Mouse (Mus musculus): ENCODE results near the gene Ppm1d. TPM values are rescaled to one million over a fixed set of nuclear protein-coding genes. Genes with fewer than 3 reads are reported as not detected.

Gene Ppm1d
- polyA plus RNA-seq, 1 experiment from 2014 or later: 21.4 TPM

DNA sequence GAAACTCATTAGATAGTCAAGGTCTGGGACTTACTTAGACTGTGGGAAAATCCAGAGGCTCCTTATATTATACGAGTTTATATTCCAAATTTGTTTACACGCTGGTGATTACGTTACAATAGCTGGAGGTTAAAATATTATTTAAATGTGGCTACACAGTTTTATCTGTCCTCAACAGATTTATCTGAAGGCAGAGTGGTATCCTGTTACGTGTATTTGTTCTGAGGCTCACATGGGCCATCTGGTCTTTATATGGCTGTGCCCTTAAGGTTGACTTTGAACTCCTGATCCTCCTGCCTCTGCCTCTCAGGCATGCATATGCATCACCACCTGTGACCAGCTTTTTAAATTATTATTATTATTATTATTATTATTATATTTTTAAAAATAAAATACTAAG lies 42.8 kb downstream of the Ppm1d start:
- no peaks in the 10 kb centered on the region for H3K27me3 ChIP-seq (replicated peaks; ENCODE audit: control insufficient read depth, insufficient read depth, low read length)
- 72% methylated on average over 4 of the region's 4 CpGs for WGBS
- no peak overlapping the region for H3K9ac ChIP-seq (replicated peaks; ENCODE audit: low read depth, low read length)
- H3K27ac ChIP-seq (ENCODE audit: low read length): no peak overlapping the region
- peak overlapping the region; percentile 76 for H3K4me2 ChIP-seq (ENCODE audit: low read length)
- H3K36me3 ChIP-seq (ENCODE audit: control insufficient read depth, insufficient read depth): no peaks in the 10 kb centered on the region
- no peaks in the 10 kb centered on the region for H3K9me3 ChIP-seq (ENCODE audit: control insufficient read depth, low read length)
- H3K4me1 ChIP-seq (replicated peaks; ENCODE audit: control insufficient read depth, insufficient read depth, low read length): peaks cover 9% of the 10 kb centered on the region
- H3K4me3 ChIP-seq (replicated peaks; ENCODE audit: low read length): peak overlapping the region; percentile 56
- no peak for ATAC-seq

- H3K27me3 ChIP-seq (replicated peaks; ENCODE audit: control insufficient read depth, insufficient read depth, low read length): no peaks in the 10 kb centered on the region
- WGBS: 93% methylated on average over 6 of the region's 6 CpGs
- ATAC-seq: no peak
- H3K4me2 ChIP-seq (ENCODE audit: low read length): no peak overlapping the region
- no peak overlapping the region for H3K4me3 ChIP-seq (replicated peaks; ENCODE audit: low read length)
- H3K27ac ChIP-seq (ENCODE audit: low read length): no peak overlapping the region
- no peaks in the 10 kb centered on the region for H3K36me3 ChIP-seq (ENCODE audit: control insufficient read depth, insufficient read depth)
- H3K9ac ChIP-seq (replicated peaks; ENCODE audit: low read depth, low read length): no peak overlapping the region
- no peaks in the 10 kb centered on the region for H3K9me3 ChIP-seq (ENCODE audit: control insufficient read depth, low read length)
- no peaks in the 10 kb centered on the region for H3K4me1 ChIP-seq (replicated peaks; ENCODE audit: control insufficient read depth, insufficient read depth, low read length)
Observed at GRCm38 (mm10) chr11:85359641-85360040, 48.6 kb downstream of the Ppm1d start.

GRCm38 (mm10) chr11:85361621-85362020 lies 50.6 kb downstream of the Ppm1d start:
- Histone ChIP-seq H3K27ac (ENCODE audit: low read length) (no peak overlapping the region), H3K4me2 (ENCODE audit: low read length) (no peak overlapping the region), H3K9ac (replicated peaks; ENCODE audit: low read depth, low read length) (no peak overlapping the region), H3K27me3 (replicated peaks; ENCODE audit: control insufficient read depth, insufficient read depth, low read length) (no peaks in the 10 kb centered on the region), H3K9me3 (ENCODE audit: control insufficient read depth, low read length) (no peaks in the 10 kb centered on the region), H3K4me1 (replicated peaks; ENCODE audit: control insufficient read depth, insufficient read depth, low read length) (no peaks in the 10 kb centered on the region), H3K36me3 (ENCODE audit: control insufficient read depth, insufficient read depth) (0 out of 2 replicates have a peak, but pooled peaks cover under 1% of the 10 kb centered on the region), H3K4me3 (replicated peaks; ENCODE audit: low read length) (no peak overlapping the region)
- 83% methylated on average over 8 of the region's 8 CpGs for WGBS
- ATAC-seq: no peak

DNA sequence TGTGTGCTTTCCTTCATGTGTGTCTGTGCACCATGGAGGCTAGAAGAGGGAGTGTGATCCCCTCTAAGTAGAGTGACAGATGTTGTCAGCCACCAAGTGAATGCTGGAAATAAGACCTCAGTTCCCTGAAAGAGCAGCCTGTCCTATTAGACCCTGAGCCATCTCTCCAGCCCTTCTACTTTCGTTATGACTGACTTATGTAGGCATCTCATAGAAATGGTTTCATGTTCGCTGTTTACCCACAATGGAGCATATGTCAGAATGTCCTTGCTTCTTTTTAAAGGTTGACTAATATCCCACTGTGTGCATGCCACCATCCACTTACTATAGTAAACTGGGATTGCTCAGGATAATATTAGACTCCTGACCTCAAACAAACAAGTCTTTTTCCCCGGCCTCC lies 55.1 kb downstream of the Ppm1d start:
- H3K27ac ChIP-seq (ENCODE audit: low read length): no peak overlapping the region
- ATAC-seq: no peak
- H3K9me3 ChIP-seq (ENCODE audit: control insufficient read depth, low read length): no peaks in the 10 kb centered on the region
- H3K4me2 ChIP-seq (ENCODE audit: low read length): no peak overlapping the region
- H3K36me3 ChIP-seq (ENCODE audit: control insufficient read depth, insufficient read depth): 0 out of 2 replicates have a peak, but pooled peaks cover 2% of the 10 kb centered on the region
- no peaks in the 10 kb centered on the region for H3K4me1 ChIP-seq (replicated peaks; ENCODE audit: control insufficient read depth, insufficient read depth, low read length)
- H3K4me3 ChIP-seq (replicated peaks; ENCODE audit: low read length): no peak overlapping the region
- H3K9ac ChIP-seq (replicated peaks; ENCODE audit: low read depth, low read length): no peak overlapping the region
- 86% methylated on average over 3 of the region's 3 CpGs for WGBS
- no peaks in the 10 kb centered on the region for H3K27me3 ChIP-seq (replicated peaks; ENCODE audit: control insufficient read depth, insufficient read depth, low read length)

GRCm38 (mm10) chr11:85367823-85368222 lies 56.8 kb downstream of the Ppm1d start:
- Histone ChIP-seq H3K4me2 (ENCODE audit: low read length) (no peak overlapping the region), H3K4me3 (replicated peaks; ENCODE audit: low read length) (no peak overlapping the region), H3K27ac (ENCODE audit: low read length) (no peak overlapping the region), H3K9me3 (ENCODE audit: control insufficient read depth, low read length) (no peaks in the 10 kb centered on the region), H3K9ac (replicated peaks; ENCODE audit: low read depth, low read length) (no peak overlapping the region), H3K27me3 (replicated peaks; ENCODE audit: control insufficient read depth, insufficient read depth, low read length) (no peaks in the 10 kb centered on the region), H3K36me3 (ENCODE audit: control insufficient read depth, insufficient read depth) (0 out of 2 replicates have a peak, but pooled peaks cover 2% of the 10 kb centered on the region), H3K4me1 (replicated peaks; ENCODE audit: control insufficient read depth, insufficient read depth, low read length) (no peaks in the 10 kb centered on the region)
- WGBS: 71% methylated on average over 3 of the region's 3 CpGs
- no peak for ATAC-seq

- Histone ChIP-seq H3K27me3 (replicated peaks; ENCODE audit: control insufficient read depth, insufficient read depth, low read length) (no peaks in the 10 kb centered on the region), H3K27ac (ENCODE audit: low read length) (no peak overlapping the region), H3K4me1 (replicated peaks; ENCODE audit: control insufficient read depth, insufficient read depth, low read length) (no peaks in the 10 kb centered on the region), H3K4me2 (ENCODE audit: low read length) (no peak overlapping the region), H3K9ac (replicated peaks; ENCODE audit: low read depth, low read length) (no peak overlapping the region), H3K36me3 (ENCODE audit: control insufficient read depth, insufficient read depth) (no peaks in the 10 kb centered on the region), H3K4me3 (replicated peaks; ENCODE audit: low read length) (no peak overlapping the region), H3K9me3 (ENCODE audit: control insufficient read depth, low read length) (no peaks in the 10 kb centered on the region)
- WGBS: 92% methylated on average over 3 of the region's 3 CpGs
- ATAC-seq: no peak
Observed at GRCm38 (mm10) chr11:85379091-85379490, 68.0 kb downstream of the Ppm1d start.

DNA sequence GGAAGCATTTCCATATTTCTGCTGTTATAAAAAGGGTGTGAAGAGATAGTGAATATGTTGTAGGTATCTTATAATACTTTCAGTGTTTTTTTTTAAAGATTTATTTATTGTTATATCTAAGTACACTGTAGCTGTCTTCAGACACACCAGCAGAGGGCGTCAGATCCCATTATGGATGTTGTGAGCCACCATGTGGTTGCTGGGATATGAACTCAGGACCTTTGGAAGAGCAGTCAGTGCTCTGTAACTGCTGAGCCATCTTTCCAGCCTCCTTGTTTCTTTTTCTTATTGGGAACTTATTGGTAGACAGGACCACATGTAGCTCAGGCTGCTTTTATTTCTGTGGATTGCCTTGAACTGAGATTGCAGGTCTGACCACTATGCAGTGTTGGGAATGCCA lies 69.0 kb downstream of the Ppm1d start:
- Histone ChIP-seq H3K36me3 (ENCODE audit: control insufficient read depth, insufficient read depth) (no peaks in the 10 kb centered on the region), H3K4me3 (replicated peaks; ENCODE audit: low read length) (no peak overlapping the region), H3K9ac (replicated peaks; ENCODE audit: low read depth, low read length) (no peak overlapping the region), H3K4me1 (replicated peaks; ENCODE audit: control insufficient read depth, insufficient read depth, low read length) (no peaks in the 10 kb centered on the region), H3K4me2 (ENCODE audit: low read length) (no peak overlapping the region), H3K27me3 (replicated peaks; ENCODE audit: control insufficient read depth, insufficient read depth, low read length) (no peaks in the 10 kb centered on the region), H3K9me3 (ENCODE audit: control insufficient read depth, low read length) (no peaks in the 10 kb centered on the region), H3K27ac (ENCODE audit: low read length) (no peak overlapping the region)
- 4% methylated on average over 1 of the region's 1 CpGs for WGBS
- no peak for ATAC-seq

DNA sequence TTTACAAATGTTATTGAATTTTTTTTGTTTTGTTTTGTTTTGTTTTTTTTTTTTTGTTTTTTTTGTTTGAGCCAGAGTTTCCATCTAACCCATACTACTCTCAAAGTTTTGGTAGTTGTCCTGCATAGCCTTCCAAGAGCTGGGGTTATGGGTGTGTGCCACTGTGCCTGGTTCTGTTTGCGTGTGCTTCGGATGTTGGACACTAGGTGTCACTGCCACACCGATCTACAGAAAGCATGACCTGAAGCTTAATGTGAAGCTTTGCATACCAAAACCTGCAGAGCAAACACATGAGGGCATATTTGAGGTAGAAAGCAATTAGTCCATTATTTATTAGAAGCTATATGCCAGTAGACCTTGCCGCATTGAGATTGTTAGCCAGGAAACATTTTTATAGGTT lies 71.0 kb downstream of the Ppm1d start:
- no peak overlapping the region for H3K4me3 ChIP-seq (replicated peaks; ENCODE audit: low read length)
- H3K9me3 ChIP-seq (ENCODE audit: control insufficient read depth, low read length): no peaks in the 10 kb centered on the region
- no peaks in the 10 kb centered on the region for H3K36me3 ChIP-seq (ENCODE audit: control insufficient read depth, insufficient read depth)
- 19% methylated on average over 4 of the region's 4 CpGs for WGBS
- no peaks in the 10 kb centered on the region for H3K4me1 ChIP-seq (replicated peaks; ENCODE audit: control insufficient read depth, insufficient read depth, low read length)
- no peak overlapping the region for H3K4me2 ChIP-seq (ENCODE audit: low read length)
- ATAC-seq: peak; percentile 68
- H3K27me3 ChIP-seq (replicated peaks; ENCODE audit: control insufficient read depth, insufficient read depth, low read length): no peaks in the 10 kb centered on the region
- no peak overlapping the region for H3K9ac ChIP-seq (replicated peaks; ENCODE audit: low read depth, low read length)
- no peak overlapping the region for H3K27ac ChIP-seq (ENCODE audit: low read length)

GRCm38 (mm10) chr11:85383975-85384821 lies 73.2 kb downstream of the Ppm1d start:
- Histone ChIP-seq H3K4me1 (replicated peaks; ENCODE audit: control insufficient read depth, insufficient read depth, low read length) (no peaks in the 10 kb centered on the region), H3K27ac (ENCODE audit: low read length) (no peak overlapping the region), H3K9ac (replicated peaks; ENCODE audit: low read depth, low read length) (no peak overlapping the region), H3K4me3 (replicated peaks; ENCODE audit: low read length) (no peak overlapping the region), H3K9me3 (ENCODE audit: control insufficient read depth, low read length) (no peaks in the 10 kb centered on the region), H3K27me3 (replicated peaks; ENCODE audit: control insufficient read depth, insufficient read depth, low read length) (no peaks in the 10 kb centered on the region), H3K36me3 (ENCODE audit: control insufficient read depth, insufficient read depth) (no peaks in the 10 kb centered on the region), H3K4me2 (ENCODE audit: low read length) (no peak overlapping the region)
- 89% methylated on average over 7 of the region's 7 CpGs for WGBS
- ATAC-seq: no peak

Measured in forebrain, embryonic 16.5 days (tissue).